8 mouse cellular contexts compared by ENCODE assay signal in genomic region chr7:100429102-100429501, GRCm38 (mm10). TPM values are rescaled to one million over a fixed set of nuclear protein-coding genes. Genes with fewer than 3 reads are reported as not detected.
A peak's percentile ranks its signal among the peaks of the same experiment; 100 is the strongest.
DNase-seq lines count a peak whose midpoint lies in the region; ATAC-seq and TF ChIP-seq lines count a peak whose summit lies in the region.

No protein-coding gene starts in this region.

- peak; percentile 51 for DNase-seq in liver, adult 2 months (ENCODE audit: extremely low read depth, low read depth, low spot score)
- DNase-seq in ZHBTc4 (ENCODE audit: low read depth, low spot score): peak; percentile 70
- DNase-seq in hindbrain, postnatal 0 days (ENCODE audit: low spot score): peak; percentile 70
- DNase-seq in limb, embryonic 10.5 days (ENCODE audit: low spot score): peak; percentile 39
- peak; percentile 70 for DNase-seq in retina, postnatal 1 day
- peak; percentile 32 to 48 for DNase-seq in urinary bladder, postnatal 36 days (ENCODE audit: low spot score in 2 of 2)

- H3K36me3 ChIP-seq in liver, adult 2 months (ENCODE audit: control insufficient read depth, insufficient read depth, low read length): peaks cover 57% of the 10 kb centered on the region
- peaks cover 88% of the 10 kb centered on the region for H3K36me3 ChIP-seq in liver, embryonic 12.5 days
- peaks cover 47% of the 10 kb centered on the region for H3K36me3 ChIP-seq in hindbrain, postnatal 0 days (ENCODE audit: insufficient read depth, low read length)
- peaks cover 99% of the 10 kb centered on the region for H3K36me3 ChIP-seq in limb, embryonic 10.5 days

- no peak overlapping the region for H3K27ac ChIP-seq in liver, adult 2 months (replicated peaks; ENCODE audit: insufficient read depth, low read depth, low read length)
- no peak overlapping the region for H3K27ac ChIP-seq in liver, embryonic 12.5 days
- no peak overlapping the region for H3K27ac ChIP-seq in hindbrain, postnatal 0 days
- no peak overlapping the region for H3K27ac ChIP-seq in limb, embryonic 10.5 days

- peak; percentile 65 for TF ChIP-seq CTCF in liver, adult 2 months (IDR thresholded peaks at IDR 0.05; ENCODE audit: low read depth, low read length)
- TF ChIP-seq CTCF in hindbrain, postnatal 0 days (IDR thresholded peaks at IDR 0.05; ENCODE audit: low read depth): peak; percentile 95

- no peaks in the 10 kb centered on the region for H3K79me2 ChIP-seq in liver, adult 2 months (ENCODE audit: control insufficient read depth, insufficient read depth, low read length)

- ATAC-seq in liver, embryonic 12.5 days: no peak
- ATAC-seq in common myeloid progenitor, adult 5-6 weeks (replicated peaks; ENCODE audit: low read depth, poor library complexity, severe bottlenecking): peak; percentile 55
- no peak for ATAC-seq in hindbrain, postnatal 0 days

- no peak overlapping the region for H3K9ac ChIP-seq in liver, adult 2 months (ENCODE audit: low read depth, low read length)
- no peak overlapping the region for H3K9ac ChIP-seq in liver, embryonic 12.5 days
- H3K9ac ChIP-seq in hindbrain, postnatal 0 days (replicated peaks; ENCODE audit: low read length): no peak overlapping the region

- H3K4me2 ChIP-seq in liver, embryonic 12.5 days: no peak overlapping the region
- H3K4me2 ChIP-seq in hindbrain, postnatal 0 days (ENCODE audit: low read depth, low read length): no peak overlapping the region

- H3K4me3 ChIP-seq in liver, adult 2 months (ENCODE audit: insufficient read depth, low read depth, low read length): no peak overlapping the region
- H3K4me3 ChIP-seq in liver, embryonic 12.5 days: no peak overlapping the region
- no peak overlapping the region for H3K4me3 ChIP-seq in hindbrain, postnatal 0 days (ENCODE audit: low read length)
- H3K4me3 ChIP-seq in limb, embryonic 10.5 days: no peak overlapping the region

- no peaks in the 10 kb centered on the region for H3K9me3 ChIP-seq in liver, embryonic 12.5 days (replicated peaks)
- no peaks in the 10 kb centered on the region for H3K9me3 ChIP-seq in hindbrain, postnatal 0 days (ENCODE audit: low read length)
- H3K9me3 ChIP-seq in limb, embryonic 10.5 days (replicated peaks): no peaks in the 10 kb centered on the region

- TF ChIP-seq POLR2A in liver, adult 2 months (IDR thresholded peaks at IDR 0.05; ENCODE audit: extremely low read depth, insufficient read depth, low read length): no peak

- 46% methylated on average over 3 of the region's 3 CpGs for WGBS in liver, adult 2 months
- WGBS in liver, embryonic 12.5 days (ENCODE audit: insufficient replicate concordance): 62% methylated on average over 3 of the region's 3 CpGs
- 58% methylated on average over 3 of the region's 3 CpGs for WGBS in hindbrain, postnatal 0 days
- 75% methylated on average over 3 of the region's 3 CpGs for WGBS in limb, embryonic 10.5 days

- no peaks in the 10 kb centered on the region for H3K27me3 ChIP-seq in liver, adult 2 months (ENCODE audit: control insufficient read depth, insufficient read depth, low read length)
- H3K27me3 ChIP-seq in liver, embryonic 12.5 days (replicated peaks): no peaks in the 10 kb centered on the region
- H3K27me3 ChIP-seq in hindbrain, postnatal 0 days (ENCODE audit: insufficient read depth, low read length): no peaks in the 10 kb centered on the region
- H3K27me3 ChIP-seq in limb, embryonic 10.5 days (ENCODE audit: low read depth, poor library complexity, severe bottlenecking): no peaks in the 10 kb centered on the region

- no peaks in the 10 kb centered on the region for H3K4me1 ChIP-seq in liver, adult 2 months (ENCODE audit: control insufficient read depth, insufficient read depth, low read length)
- H3K4me1 ChIP-seq in liver, embryonic 12.5 days: no peaks in the 10 kb centered on the region
- H3K4me1 ChIP-seq in hindbrain, postnatal 0 days (ENCODE audit: insufficient read depth, low read length): no peaks in the 10 kb centered on the region
- no peaks in the 10 kb centered on the region for H3K4me1 ChIP-seq in limb, embryonic 10.5 days

RNA-seq across cellular contexts. Expression of gene Ucp3, which starts 43.7 kb away (rescaled TPM):
- not detected in 2 replicates for total RNA-seq in liver, adult 2 months (2014; rRNA removed)
- not detected in 2 replicates for polyA plus RNA-seq in liver, adult 2 months (2012; rRNA removed)
- polyA plus RNA-seq in liver, embryonic 12.5 days (2016; fragmentation: Nextera tagmentation; extraction: Ambion mirVana): 0.10 TPM in 1 of 2 replicates, not detected in the other
- not detected in 2 replicates for total RNA-seq in common myeloid progenitor, adult 5-6 weeks (2017)
- total RNA-seq in hindbrain, postnatal 0 days (2014; rRNA removed): 0.10 and 0.11 TPM in 2 replicates
- 0.16 TPM in 2 replicates for polyA plus RNA-seq in hindbrain, postnatal 0 days (2015; fragmentation: Nextera tagmentation; extraction: Ambion mirVana)
- polyA plus RNA-seq in limb, embryonic 10.5 days (2016; fragmentation: Nextera tagmentation; extraction: Ambion mirVana): not detected in 2 replicates

RNA-seq across cellular contexts. Expression of gene Ppme1, which starts 57.0 kb away (rescaled TPM):
- total RNA-seq in liver, adult 2 months (2014; rRNA removed): 9.8 and 10.9 TPM in 2 replicates
- polyA plus RNA-seq in liver, adult 2 months (2012; rRNA removed): 55.2 and 59.1 TPM in 2 replicates
- 32.5 and 33.5 TPM in 2 replicates for polyA plus RNA-seq in liver, embryonic 12.5 days (2016; fragmentation: Nextera tagmentation; extraction: Ambion mirVana)
- total RNA-seq in common myeloid progenitor, adult 5-6 weeks (2017): 25.9 and 29.5 TPM in 2 replicates
- 133 and 155 TPM in 2 replicates for total RNA-seq in hindbrain, postnatal 0 days (2014; rRNA removed)
- polyA plus RNA-seq in hindbrain, postnatal 0 days (2015; fragmentation: Nextera tagmentation; extraction: Ambion mirVana): 122 and 138 TPM in 2 replicates
- 79.1 and 84.2 TPM in 2 replicates for polyA plus RNA-seq in limb, embryonic 10.5 days (2016; fragmentation: Nextera tagmentation; extraction: Ambion mirVana)

RNA-seq across cellular contexts. Expression of gene C2cd3, which starts 57.1 kb away (rescaled TPM):
- total RNA-seq in liver, adult 2 months (2014; rRNA removed): 4.5 and 5.9 TPM in 2 replicates
- 5.1 TPM in 2 replicates for polyA plus RNA-seq in liver, adult 2 months (2012; rRNA removed)
- 14.0 and 15.4 TPM in 2 replicates for polyA plus RNA-seq in liver, embryonic 12.5 days (2016; fragmentation: Nextera tagmentation; extraction: Ambion mirVana)
- total RNA-seq in common myeloid progenitor, adult 5-6 weeks (2017): 36.2 and 46.9 TPM in 2 replicates
- total RNA-seq in hindbrain, postnatal 0 days (2014; rRNA removed): 18.2 and 18.3 TPM in 2 replicates
- polyA plus RNA-seq in hindbrain, postnatal 0 days (2015; fragmentation: Nextera tagmentation; extraction: Ambion mirVana): 9.2 and 9.8 TPM in 2 replicates
- polyA plus RNA-seq in limb, embryonic 10.5 days (2016; fragmentation: Nextera tagmentation; extraction: Ambion mirVana): 31.2 and 40.3 TPM in 2 replicates
